Mouse (Mus musculus) E14TG2a.4 (cell line): ENCODE measurements around the gene Aire.

Experiments
- CTCF ChIP-seq: conservative IDR thresholded peaks from 2 replicates; pipeline ENCODE4 v1.5.1; 2014; ENCODE audit warnings: low read length
- POU5F1 ChIP-seq: IDR thresholded peaks from 2 replicates; pipeline ENCODE4 v1.6.1; 2014; ENCODE audit warnings: low read length, borderline replicate concordance

GRCm38 (mm10) chr10:78057056-78057455, 13.6 kb upstream of the Aire start:
- TF ChIP-seq POU5F1 (no peak), CTCF (no peak)
